Mouse (Mus musculus) forebrain, embryonic 15.5 days (tissue): ENCODE measurements around the gene Dnah14. TPM values are rescaled to one million over a fixed set of nuclear protein-coding genes. Genes with fewer than 3 reads are reported as not detected.

Experiments used
- ATAC-seq: fragments of 200-750 bp; cut with Nextera tagmentation; replicated peaks from 2 replicates; pipeline ENCODE4 v1.8.0; 2017; ENCODE audit warnings: mild to moderate bottlenecking, moderate TSS enrichment, moderate library complexity
- H3K27ac ChIP-seq: fragments of 300-500 bp; sonication (generic); replicated peaks from 2 replicates; pipeline ENCODE4 v1.5.1; 2015; ENCODE audit warnings: mild to moderate bottlenecking, inconsistent platforms
- H3K27me3 ChIP-seq: fragments of 300-500 bp; sonication (generic); 2 replicates; pipeline ENCODE4 v1.6.1; 2015; ENCODE audit warnings: inconsistent platforms
- H3K36me3 ChIP-seq: fragments of 300-500 bp; sonication (generic); 2 replicates; pipeline ENCODE4 v1.6.1; 2015; ENCODE audit warnings: mild to moderate bottlenecking, inconsistent platforms
- H3K4me1 ChIP-seq: fragments of 300-500 bp; sonication (generic); 2 replicates; pipeline ENCODE4 v1.6.1; 2015; ENCODE audit warnings: inconsistent platforms
- H3K4me2 ChIP-seq: fragments of 300-500 bp; sonication (generic); replicated peaks from 2 replicates; pipeline ENCODE4 v1.6.1; 2015; ENCODE audit warnings: mild to moderate bottlenecking, inconsistent platforms
- H3K4me3 ChIP-seq: fragments of 300-500 bp; sonication (generic); 2 replicates; pipeline ENCODE4 v1.5.1; 2015; ENCODE audit warnings: mild to moderate bottlenecking, inconsistent platforms
- H3K9ac ChIP-seq: fragments of 300-500 bp; sonication (generic); replicated peaks from 2 replicates; pipeline ENCODE4 v1.6.1; 2015; ENCODE audit warnings: mild to moderate bottlenecking, inconsistent platforms
- H3K9me3 ChIP-seq: fragments of 300-500 bp; sonication (generic); 2 replicates; pipeline ENCODE4 v1.6.1; 2016; ENCODE audit warnings: inconsistent platforms
- WGBS: fragments of 180-500 bp; shearing (Covaris S2); methylation state at CpG from one replicate; pipeline ENCODE4 v1.1.7; 2015; ENCODE audit warnings: mixed read lengths; 5-methylcytosine and 5-hydroxymethylcytosine counted together
- polyA plus RNA-seq: library from polyadenylated mRNA; unstranded; fragments of >200 nt; fragmentation: Nextera tagmentation; extraction: Ambion mirVana; gene quantifications from 2 replicates; pipeline ENCODE4 v1.2.1, GENCODE M21; 2015

Gene Dnah14
- polyA plus RNA-seq, 1 experiment from 2014 or later = 0.71 TPM

GRCm38 (mm10) chr1:181623149-181623680 lies 46.9 kb downstream of the Dnah14 start:
- Histone ChIP-seq H3K27ac (no peak overlapping the region), H3K9me3 (no peaks in the 10 kb centered on the region), H3K4me2 (no peak overlapping the region), H3K27me3 (no peaks in the 10 kb centered on the region), H3K4me1 (no peaks in the 10 kb centered on the region), H3K4me3 (no peak overlapping the region), H3K36me3 (no peaks in the 10 kb centered on the region), H3K9ac (no peak overlapping the region)
- no peak for ATAC-seq
- WGBS = 53% methylated on average over 6 of the region's 6 CpGs

GRCm38 (mm10) chr1:181624876-181625275 lies 48.5 kb downstream of the Dnah14 start:
- Histone ChIP-seq H3K4me2 (no peak overlapping the region), H3K9ac (no peak overlapping the region), H3K9me3 (no peaks in the 10 kb centered on the region), H3K4me3 (no peak overlapping the region), H3K36me3 (no peaks in the 10 kb centered on the region), H3K27me3 (no peaks in the 10 kb centered on the region), H3K4me1 (no peaks in the 10 kb centered on the region), H3K27ac (no peak overlapping the region)
- 86% methylated on average over 8 of the region's 8 CpGs for whole genome bisulfite sequencing
- ATAC-seq = no peak

GRCm38 (mm10) chr1:181628276-181628675 lies 51.9 kb downstream of the Dnah14 start:
- H3K4me3 ChIP-seq = no peak overlapping the region
- no peaks in the 10 kb centered on the region for H3K27me3 ChIP-seq
- no peaks in the 10 kb centered on the region for H3K36me3 ChIP-seq
- H3K27ac ChIP-seq = no peak overlapping the region
- WGBS = 76% methylated on average over 6 of the region's 6 CpGs
- H3K4me2 ChIP-seq = no peak overlapping the region
- H3K4me1 ChIP-seq = no peaks in the 10 kb centered on the region
- no peak for ATAC-seq
- no peak overlapping the region for H3K9ac ChIP-seq
- H3K9me3 ChIP-seq = no peaks in the 10 kb centered on the region

GRCm38 (mm10) chr1:181631371-181631770 lies 55.0 kb downstream of the Dnah14 start:
- H3K9me3 ChIP-seq = no peaks in the 10 kb centered on the region
- no peak overlapping the region for H3K27ac ChIP-seq
- H3K4me3 ChIP-seq = no peak overlapping the region
- no peaks in the 10 kb centered on the region for H3K36me3 ChIP-seq
- no peak overlapping the region for H3K4me2 ChIP-seq
- WGBS = 87% methylated on average over 4 of the region's 4 CpGs
- H3K4me1 ChIP-seq = no peaks in the 10 kb centered on the region
- no peaks in the 10 kb centered on the region for H3K27me3 ChIP-seq
- no peak for ATAC-seq
- H3K9ac ChIP-seq = no peak overlapping the region

GRCm38 (mm10) chr1:181637997-181638713 lies 61.8 kb downstream of the Dnah14 start:
- H3K4me2 ChIP-seq = no peak overlapping the region
- no peak for ATAC-seq
- no peak overlapping the region for H3K9ac ChIP-seq
- 71% methylated on average over 12 of the region's 12 CpGs for WGBS
- H3K27me3 ChIP-seq = no peaks in the 10 kb centered on the region
- H3K4me1 ChIP-seq = no peaks in the 10 kb centered on the region
- H3K9me3 ChIP-seq = no peaks in the 10 kb centered on the region
- H3K4me3 ChIP-seq = no peak overlapping the region
- no peak overlapping the region for H3K27ac ChIP-seq
- no peaks in the 10 kb centered on the region for H3K36me3 ChIP-seq

GRCm38 (mm10) chr1:181640383-181640782 lies 64.0 kb downstream of the Dnah14 start:
- Histone ChIP-seq H3K9me3 (no peaks in the 10 kb centered on the region), H3K36me3 (no peaks in the 10 kb centered on the region), H3K27ac (no peak overlapping the region), H3K4me1 (no peaks in the 10 kb centered on the region), H3K4me3 (no peak overlapping the region), H3K27me3 (no peaks in the 10 kb centered on the region), H3K9ac (no peak overlapping the region), H3K4me2 (no peak overlapping the region)
- WGBS = 99% methylated on average over 2 of the region's 2 CpGs
- ATAC-seq = no peak

- WGBS = 53% methylated on average over 8 of the region's 8 CpGs
- H3K27ac ChIP-seq = no peak overlapping the region
- no peaks in the 10 kb centered on the region for H3K27me3 ChIP-seq
- no peak overlapping the region for H3K4me3 ChIP-seq
- H3K4me1 ChIP-seq = no peaks in the 10 kb centered on the region
- H3K4me2 ChIP-seq = no peak overlapping the region
- H3K9ac ChIP-seq = no peak overlapping the region
- no peak for ATAC-seq
- H3K36me3 ChIP-seq = no peaks in the 10 kb centered on the region
- no peaks in the 10 kb centered on the region for H3K9me3 ChIP-seq
These were observed 71.1 kb downstream of the Dnah14 start for GRCm38 (mm10) chr1:181647467-181647866.

- Histone ChIP-seq H3K9me3 (no peaks in the 10 kb centered on the region), H3K4me2 (no peak overlapping the region), H3K4me1 (peaks cover 9% of the 10 kb centered on the region), H3K27ac (no peak overlapping the region), H3K9ac (no peak overlapping the region), H3K27me3 (no peaks in the 10 kb centered on the region), H3K36me3 (no peaks in the 10 kb centered on the region), H3K4me3 (no peak overlapping the region)
- peak; percentile 66; the same call in 1 of the 2 replicates for ATAC-seq
- 0% methylated on average over 3 of the region's 3 CpGs for WGBS
These were observed 77.1 kb downstream of the Dnah14 start for GRCm38 (mm10) chr1:181653481-181653880.

- no peaks in the 10 kb centered on the region for H3K36me3 ChIP-seq
- H3K27me3 ChIP-seq = no peaks in the 10 kb centered on the region
- ATAC-seq = no peak
- no peak overlapping the region for H3K27ac ChIP-seq
- H3K4me2 ChIP-seq = no peak overlapping the region
- no peak overlapping the region for H3K4me3 ChIP-seq
- 78% methylated on average over 5 of the region's 5 CpGs for WGBS
- peaks cover 9% of the 10 kb centered on the region for H3K4me1 ChIP-seq
- no peaks in the 10 kb centered on the region for H3K9me3 ChIP-seq
- H3K9ac ChIP-seq = no peak overlapping the region
These were observed 80.1 kb downstream of the Dnah14 start for GRCm38 (mm10) chr1:181656421-181656820.

- no peak overlapping the region for H3K4me3 ChIP-seq
- no peaks in the 10 kb centered on the region for H3K27me3 ChIP-seq
- no peak overlapping the region for H3K27ac ChIP-seq
- H3K9me3 ChIP-seq = no peaks in the 10 kb centered on the region
- H3K36me3 ChIP-seq = no peaks in the 10 kb centered on the region
- WGBS = 82% methylated on average over 4 of the region's 4 CpGs
- no peak overlapping the region for H3K4me2 ChIP-seq
- ATAC-seq = no peak
- no peak overlapping the region for H3K9ac ChIP-seq
- no peaks in the 10 kb centered on the region for H3K4me1 ChIP-seq
These were observed 90.4 kb downstream of the Dnah14 start for GRCm38 (mm10) chr1:181666801-181667200.

GRCm38 (mm10) chr1:181694729-181695498 lies 118.6 kb downstream of the Dnah14 start:
- H3K27me3 ChIP-seq = no peaks in the 10 kb centered on the region
- ATAC-seq = no peak

GRCm38 (mm10) chr1:181728707-181729106 lies 152.3 kb downstream of the Dnah14 start:
- ATAC-seq = no peak
- Histone ChIP-seq H3K9me3 (no peaks in the 10 kb centered on the region), H3K4me2 (no peak overlapping the region), H3K36me3 (no peaks in the 10 kb centered on the region), H3K27ac (no peak overlapping the region), H3K9ac (no peak overlapping the region), H3K4me1 (no peaks in the 10 kb centered on the region), H3K4me3 (no peak overlapping the region), H3K27me3 (no peaks in the 10 kb centered on the region)
- 61% methylated on average over 5 of the region's 5 CpGs for WGBS

More at GRCm38 (mm10) chr1:181694729-181695498, 118.6 kb downstream of the Dnah14 start:
- Histone ChIP-seq H3K36me3 (no peaks in the 10 kb centered on the region), H3K4me3 (no peak overlapping the region), H3K9me3 (no peaks in the 10 kb centered on the region), H3K4me1 (no peaks in the 10 kb centered on the region), H3K9ac (no peak overlapping the region), H3K27ac (no peak overlapping the region), H3K4me2 (no peak overlapping the region)
- WGBS = 74% methylated on average over 5 of the region's 5 CpGs
